Mouse (Mus musculus) C2C12 (cell line): ENCODE results near the gene Vsig1.

ENCODE experiments used
- CEBPB ChIP-seq: IDR thresholded peaks from one replicate; pipeline ENCODE4 v1.6.1; 2011; ENCODE audit warnings: low read depth, mild to moderate bottlenecking, control low read depth, moderate library complexity
- CTCF ChIP-seq: IDR thresholded peaks from one replicate; pipeline ENCODE4 v1.5.1; 2011; ENCODE audit not compliant: control insufficient read depth, insufficient read depth, insufficient read length
- FOSL1 ChIP-seq: IDR thresholded peaks from one replicate; pipeline ENCODE4 v1.8.0; 2011; ENCODE audit warnings: mild to moderate bottlenecking, low read length; ENCODE audit not compliant: poor library complexity, insufficient read depth, severe bottlenecking
- MYOG ChIP-seq: IDR thresholded peaks from one replicate; pipeline ENCODE4 v1.6.1; 2011; ENCODE audit not compliant: control insufficient read depth, insufficient read length; ENCODE audit errors: extremely low read depth
- USF1 ChIP-seq: IDR thresholded peaks from one replicate; pipeline ENCODE4 v1.6.1; 2011; ENCODE audit warnings: low read depth, mild to moderate bottlenecking, control low read depth, moderate library complexity

DNA sequence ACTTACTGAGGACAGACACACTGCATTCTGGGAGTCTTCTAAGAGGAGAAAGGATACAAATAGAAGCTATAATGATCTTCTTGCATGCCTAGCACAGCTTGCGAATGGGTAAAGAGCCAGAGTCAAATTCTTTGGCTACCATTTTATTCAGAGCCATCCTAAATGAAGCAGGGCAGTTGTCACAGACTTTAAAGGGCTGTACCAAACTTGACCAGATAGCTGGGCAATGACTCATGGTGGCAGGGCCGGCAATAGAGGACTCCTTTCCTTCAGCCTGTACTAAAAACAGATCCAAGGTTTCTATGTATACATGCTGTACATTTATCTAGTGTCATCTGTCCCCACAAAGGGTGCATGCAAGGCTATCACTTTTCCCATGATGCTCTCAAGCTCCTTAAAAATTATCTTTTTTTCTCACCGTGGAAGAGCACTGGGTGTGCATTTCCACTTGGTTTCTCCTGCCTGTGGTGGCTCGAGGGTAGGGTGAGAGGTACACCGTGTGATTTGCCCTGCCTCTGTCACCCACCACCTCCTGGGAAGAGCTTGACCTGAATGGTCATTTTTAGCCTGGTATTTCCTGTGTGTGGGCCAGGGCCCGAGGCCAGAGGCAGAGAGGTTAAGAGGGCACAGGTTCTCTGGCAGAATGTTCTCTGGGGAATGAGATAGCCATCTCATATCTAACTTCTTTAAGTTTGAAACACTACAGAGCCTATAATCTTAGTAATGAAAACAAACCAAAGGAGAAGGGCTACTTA lies 76.0 kb downstream of the Vsig1 start:
- TF ChIP-seq CTCF (no peak), MYOG (no peak), FOSL1 (no peak), CEBPB (no peak), USF1 (no peak)
